Mouse (Mus musculus): ENCODE data around the gene Abl2. TPM values are rescaled to one million over a fixed set of nuclear protein-coding genes. Genes with fewer than 3 reads are reported as not detected.

Gene Abl2
- total RNA-seq, 2 experiments from 2014 or later, result 55.5 to 64.0 TPM

GRCm38 (mm10) chr1:156667141-156667926, 108.7 kb downstream of the Abl2 start:
- no peak for DNase-seq (ENCODE audit: low spot score in 2 of 2)

GRCm38 (mm10) chr1:156668602-156669001, 110.0 kb downstream of the Abl2 start:
- no peak for DNase-seq (ENCODE audit: low spot score in 2 of 2)

DNA sequence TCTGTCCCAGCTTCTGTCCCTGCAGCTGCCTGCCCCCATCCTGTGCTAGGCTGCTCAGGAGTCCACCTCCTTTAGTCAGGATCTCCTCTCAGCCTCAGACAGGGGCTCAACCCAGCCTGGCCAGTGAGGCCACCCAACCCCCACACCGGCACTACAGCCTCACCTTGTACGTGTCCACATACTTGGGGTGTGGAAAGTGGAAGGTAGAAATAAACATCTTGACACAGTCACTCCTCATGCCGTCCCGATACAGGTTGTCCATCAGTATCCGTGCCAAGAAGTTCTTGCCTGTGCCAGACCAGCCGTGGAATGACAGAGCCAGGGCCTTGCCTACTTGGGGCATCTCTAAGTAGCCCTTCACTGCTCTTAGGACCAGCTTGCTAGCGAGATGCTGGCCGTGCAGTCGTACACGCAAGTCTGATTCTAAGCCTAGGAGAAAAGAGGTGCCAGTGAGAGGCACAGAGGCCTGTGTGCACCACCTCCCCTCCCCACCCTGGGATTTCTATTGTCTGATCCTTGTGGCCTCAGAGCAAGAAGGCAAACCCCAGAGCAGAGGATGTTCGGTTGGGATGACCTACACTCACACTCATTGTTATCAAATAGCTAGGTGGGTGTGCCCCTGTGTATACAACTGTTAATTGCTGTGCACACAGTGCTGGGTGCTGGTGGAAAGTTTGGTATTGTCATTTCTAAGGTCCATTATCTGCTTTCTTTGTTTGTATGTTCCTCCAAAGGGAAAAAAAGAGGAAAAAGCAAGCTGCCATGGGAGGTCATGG, 110.8 kb downstream of the Abl2 start:
- DNase-seq (ENCODE audit: low spot score in 2 of 2), result no peak

DNA sequence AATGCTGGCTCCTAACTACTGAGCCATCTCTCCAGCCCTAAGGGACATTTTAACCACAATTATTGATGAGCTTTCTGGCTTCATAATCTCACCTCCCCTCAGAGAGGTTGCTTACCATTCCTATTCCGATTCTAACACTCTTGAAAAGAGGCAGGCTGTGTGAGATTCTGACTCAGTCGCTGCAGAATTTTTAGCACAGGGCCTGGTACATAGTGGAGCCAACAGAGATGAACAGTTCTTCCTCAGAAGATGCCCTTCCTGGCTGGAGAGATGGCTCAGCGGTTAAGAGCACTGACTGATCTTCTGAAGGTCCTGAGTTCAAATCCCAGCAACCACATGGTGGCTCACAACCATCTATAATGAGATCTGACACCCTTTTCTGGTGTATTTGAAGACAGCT, 113.3 kb downstream of the Abl2 start:
- DNase-seq (ENCODE audit: low spot score in 2 of 2), result peak in 1 of 2 experiments; percentile 45

GRCm38 (mm10) chr1:156672720-156673475, 114.3 kb downstream of the Abl2 start:
- no peak for DNase-seq (ENCODE audit: low spot score in 2 of 2)

- peak in 1 of 2 experiments; percentile 29 for DNase-seq (ENCODE audit: low spot score in 2 of 2)
Observed at GRCm38 (mm10) chr1:156673476-156674194, 115.0 kb downstream of the Abl2 start.

DNA sequence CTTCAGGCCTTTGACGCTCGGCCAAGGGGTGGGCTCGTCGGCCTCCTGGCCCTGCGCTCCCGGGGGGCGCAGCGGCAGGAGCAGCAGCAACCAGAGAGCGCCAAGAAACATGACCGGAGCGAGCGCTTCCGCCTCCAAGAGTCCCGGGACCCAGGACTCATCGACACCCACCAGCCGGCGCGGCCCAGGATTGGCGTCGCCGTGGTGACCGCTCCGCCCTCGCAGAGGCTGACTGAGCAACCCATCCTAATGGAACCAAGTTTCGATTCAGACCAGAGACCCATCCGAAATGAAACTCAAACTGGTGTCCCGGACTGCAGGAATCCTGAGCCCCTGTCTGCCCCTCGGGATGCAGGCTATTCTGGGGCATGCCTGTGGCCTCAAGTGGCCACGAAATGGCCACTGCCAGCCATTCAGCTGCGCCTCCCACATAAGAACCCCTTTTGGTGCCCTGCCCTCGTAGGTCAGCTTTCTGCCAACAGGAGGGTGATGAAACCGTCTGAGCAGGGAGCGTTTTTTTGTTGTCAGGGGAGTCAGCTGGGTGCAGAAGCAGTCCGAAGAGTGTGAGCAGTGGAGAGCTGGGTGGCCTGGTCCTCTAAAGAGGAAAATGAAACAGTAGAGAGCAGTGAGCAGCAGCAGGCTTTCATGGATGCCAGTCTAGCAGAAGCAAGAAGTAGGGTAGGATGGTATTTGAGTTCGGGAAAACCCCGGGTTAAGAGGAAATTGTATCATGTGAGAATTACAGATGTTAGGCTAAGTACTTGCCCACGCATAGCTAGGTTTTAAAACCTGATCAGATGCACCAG, 115.8 kb downstream of the Abl2 start, which contains the start of gene Tor3a:
Tor3a (minus strand) TSS at position 162 of the 806 bp plus-strand sequence.
- peak; percentile 39 to 57 for DNase-seq (ENCODE audit: low spot score in 2 of 2)

GRCm38 (mm10) chr1:156676171-156676570, 117.6 kb downstream of the Abl2 start:
- peak; percentile 47 to 56 for DNase-seq (ENCODE audit: low spot score in 2 of 2)

GRCm38 (mm10) chr1:156676596-156676995, 118.0 kb downstream of the Abl2 start:
- DNase-seq (ENCODE audit: low spot score in 2 of 2), result no peak

GRCm38 (mm10) chr1:156677230-156677629, 118.6 kb downstream of the Abl2 start:
- DNase-seq (ENCODE audit: low spot score in 2 of 2), result no peak

DNA sequence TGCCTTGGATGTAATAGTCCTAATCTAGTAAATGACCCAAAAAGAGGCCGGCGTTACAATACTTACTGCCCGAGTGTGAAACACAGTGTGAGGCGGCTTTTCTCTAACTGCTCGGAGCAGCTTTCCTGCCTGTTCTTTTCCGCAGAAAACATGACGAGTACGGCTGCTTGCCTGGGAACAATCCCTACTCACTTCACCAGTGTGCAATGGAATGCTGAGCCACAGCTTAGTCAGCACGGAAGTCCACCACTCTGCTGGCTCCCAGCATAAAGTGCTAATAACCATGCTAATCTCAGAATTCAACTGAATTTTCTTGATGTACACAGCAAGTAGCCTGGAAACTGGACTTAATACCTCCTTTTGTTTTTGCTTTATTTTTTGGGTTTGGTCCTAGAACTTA, 121.0 kb downstream of the Abl2 start:
- no peak for DNase-seq (ENCODE audit: low spot score in 2 of 2)

DNA sequence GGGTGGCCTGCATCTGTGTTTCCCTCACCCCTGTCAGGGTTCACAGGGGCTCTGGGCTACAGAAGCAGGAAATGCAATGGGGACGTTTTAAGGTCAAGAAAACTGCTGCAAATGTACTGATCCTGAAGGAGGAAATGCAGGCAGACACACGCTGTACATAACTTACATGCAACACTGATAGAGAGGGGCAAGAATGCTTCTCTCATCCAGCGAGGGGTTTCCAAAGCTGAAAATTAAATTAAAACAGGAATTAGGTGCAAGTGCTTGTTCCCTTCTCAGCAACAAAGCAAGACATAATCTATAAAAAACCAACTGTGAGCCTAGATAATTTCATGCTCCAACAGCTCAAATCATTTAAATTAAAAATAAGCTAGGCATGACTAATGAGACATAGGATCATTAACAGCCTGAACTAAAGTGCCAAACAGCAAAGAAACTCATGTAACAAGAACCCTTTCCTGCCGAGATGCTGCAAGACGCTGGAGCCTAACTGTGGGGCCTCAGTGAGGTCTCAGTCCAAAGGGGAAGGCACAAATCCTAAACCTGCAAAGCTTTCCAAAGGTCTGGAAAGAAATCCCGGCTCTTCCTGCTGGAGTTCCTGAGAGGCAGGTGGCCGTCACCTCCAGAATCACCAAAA, 127.6 kb downstream of the Abl2 start:
- DNase-seq (ENCODE audit: low spot score in 2 of 2), result no peak

Other genes with a start within 250 kb of the Abl2 start
- gene Nphs2, start 248.1 kb upstream of the Abl2 start, total RNA-seq (2021), result under 1 TPM; 0.68 to 1.00 TPM
- gene Gm2000, start 192.7 kb upstream of the Abl2 start, total RNA-seq (2021), result 100 to 1,000 TPM; 343 to 373 TPM
- gene Axdnd1, start 137.6 kb upstream of the Abl2 start, total RNA-seq (2021), result under 1 TPM; 0.35 to 0.53 TPM
- 10 to 100 TPM; 46.0 to 56.1 TPM for gene Soat1, start 84.5 kb upstream of the Abl2 start, total RNA-seq (2021)
- gene Gm10031, start 34.8 kb upstream of the Abl2 start, total RNA-seq (2021), result 10 to 100 TPM; 47.9 to 49.9 TPM
- 1 to 10 TPM; 6.3 to 7.5 TPM for gene Tor3a, start 115.6 kb downstream of the Abl2 start, total RNA-seq (2021)
- gene Fam20b, start 160.3 kb downstream of the Abl2 start, total RNA-seq (2021), result 10 to 100 TPM; 78.2 to 80.1 TPM

Data from left cerebral cortex, adult 18-20 months (tissue).